Mouse (Mus musculus) frontal cortex, postnatal 14 days (tissue): Measurements from ENCODE around the gene B230118H07Rik.

Experiments used
- DNase-seq, 2 experiments: peaks; one replicate each; pipeline ENCODE4 v3.0.0; 2022; ENCODE audit warnings: low spot score in 2 of 2

Gene B230118H07Rik

DNA sequence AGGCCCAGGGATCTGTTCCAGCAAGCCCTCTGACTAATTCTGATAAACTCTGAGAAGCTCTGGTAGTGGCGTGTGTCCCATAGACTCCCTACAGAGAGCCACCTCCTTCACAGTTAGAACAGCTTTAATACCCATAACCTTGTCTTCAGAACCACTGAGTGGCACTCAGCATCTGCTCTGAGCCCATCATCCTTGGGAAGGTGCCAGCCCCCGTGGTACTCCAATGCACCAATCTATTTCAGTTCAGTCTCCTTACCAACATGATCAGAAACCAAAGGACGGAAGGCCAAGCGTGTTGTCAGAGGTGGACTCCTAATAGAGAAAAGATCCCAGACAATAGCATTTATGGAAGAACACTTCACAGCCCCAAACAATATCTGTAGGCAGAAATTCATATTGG, 124.2 kb downstream of the B230118H07Rik start:
- no peak for DNase-seq

DNA sequence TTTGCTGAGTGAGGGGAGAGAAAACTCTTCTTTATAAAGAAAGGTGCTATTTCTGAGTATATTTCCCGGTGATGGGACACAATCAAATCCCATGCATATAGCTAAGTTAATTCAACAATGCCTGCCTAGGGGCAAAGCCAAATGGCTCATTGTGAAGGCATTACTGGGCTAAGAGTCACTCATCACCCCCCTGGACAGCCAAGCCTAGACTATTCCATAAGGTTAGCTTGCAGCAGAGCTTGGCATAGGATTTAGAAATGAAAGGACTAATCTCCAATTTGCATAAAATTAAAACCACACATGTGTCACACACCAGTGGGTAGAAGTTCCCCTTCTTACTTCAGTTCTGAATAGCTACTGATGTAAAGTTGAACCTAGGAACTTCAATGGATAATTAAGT, 128.8 kb downstream of the B230118H07Rik start:
- DNase-seq: no peak

DNA sequence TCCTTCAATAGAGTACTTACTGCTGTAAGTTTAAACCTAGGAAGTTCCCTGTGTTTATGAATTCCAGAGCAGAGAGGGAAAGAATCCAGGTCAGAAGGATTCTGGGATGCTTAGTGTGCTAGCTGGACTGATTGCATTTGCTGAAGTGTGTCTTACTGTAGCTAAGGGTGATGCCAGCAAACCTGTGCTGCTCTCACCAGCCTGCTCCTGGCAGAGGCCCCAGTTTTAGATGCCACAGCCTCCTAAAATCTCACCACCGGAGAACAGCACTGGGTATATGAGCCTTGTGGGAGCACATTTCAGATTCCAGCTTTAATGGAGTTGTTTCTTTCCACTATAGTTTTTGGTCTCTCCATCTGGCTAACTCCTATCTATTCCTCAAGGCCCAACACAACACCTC, 129.4 kb downstream of the B230118H07Rik start:
- DNase-seq: no peak
